Mouse (Mus musculus) intestine, embryonic 14.5 days (tissue): ENCODE measurements around the gene Arhgap6. TPM values are rescaled to one million over a fixed set of nuclear protein-coding genes. Genes with fewer than 3 reads are reported as not detected.

ENCODE experiments used
- ATAC-seq: fragments of 200-750 bp; cut with Nextera tagmentation; replicated peaks from 2 replicates; pipeline ENCODE4 v1.8.0; 2017; ENCODE audit warnings: low read depth, moderate number of reproducible peaks, moderate TSS enrichment, moderate library complexity; ENCODE audit not compliant: low FRiP score, low TSS enrichment
- DNase-seq: peaks from one replicate; pipeline ENCODE4 v3.0.0-alpha.2; 2018; ENCODE audit warnings: low spot score
- H3K27ac ChIP-seq: fragments of 300-500 bp; sonication (generic); 2 replicates; pipeline ENCODE4 v1.5.1; 2014; ENCODE audit warnings: low read depth, mild to moderate bottlenecking, control low read depth
- H3K27me3 ChIP-seq: fragments of 300-500 bp; sonication (generic); replicated peaks from 2 replicates; pipeline ENCODE4 v1.6.1; 2014; ENCODE audit warnings: low read length, control low read depth; ENCODE audit not compliant: control insufficient read depth, insufficient read depth
- H3K36me3 ChIP-seq: fragments of 300-500 bp; sonication (generic); 2 replicates; pipeline ENCODE4 v1.6.1; 2014; ENCODE audit warnings: low read length, control low read depth; ENCODE audit not compliant: control insufficient read depth, insufficient read depth
- H3K4me1 ChIP-seq: fragments of 300-500 bp; sonication (generic); replicated peaks from 2 replicates; pipeline ENCODE4 v1.6.1; 2014; ENCODE audit warnings: low read length, control low read depth, mixed read lengths; ENCODE audit not compliant: control insufficient read depth, insufficient read depth
- H3K4me2 ChIP-seq: fragments of 300-500 bp; sonication (generic); 2 replicates; pipeline ENCODE4 v1.6.1; 2014; ENCODE audit warnings: low read length
- H3K4me3 ChIP-seq: fragments of 300-500 bp; sonication (generic); 2 replicates; pipeline ENCODE4 v1.5.1; 2014; ENCODE audit warnings: low read depth, low read length, control low read depth, mixed read lengths
- H3K9ac ChIP-seq: fragments of 300-500 bp; sonication (generic); 2 replicates; pipeline ENCODE4 v1.6.1; 2014; ENCODE audit warnings: mild to moderate bottlenecking, low read length
- H3K9me3 ChIP-seq: fragments of 300-500 bp; sonication (generic); 2 replicates; pipeline ENCODE4 v1.6.1; 2016; ENCODE audit warnings: low read length, control low read depth; ENCODE audit not compliant: control insufficient read depth
- WGBS: fragments of 180-500 bp; shearing (Covaris S2); extraction: QIAGEN DNeasy Blood & Tissue Kit; methylation state at CpG from one replicate; pipeline ENCODE4 v1.1.7; 2014; 5-methylcytosine and 5-hydroxymethylcytosine counted together
- polyA plus RNA-seq: library from polyadenylated mRNA; unstranded; fragments of >200 nt; fragmentation: Nextera tagmentation; extraction: Ambion mirVana; gene quantifications from 2 replicates; pipeline ENCODE4 v1.2.1, GENCODE M21; 2014

Gene Arhgap6
- polyA plus RNA-seq, 1 experiment from 2014 or later: 8.1 TPM

- Histone ChIP-seq H3K27me3 (no peaks in the 10 kb centered on the region), H3K4me3 (no peak overlapping the region), H3K4me1 (no peaks in the 10 kb centered on the region), H3K27ac (no peak overlapping the region), H3K9ac (no peak overlapping the region), H3K9me3 (no peaks in the 10 kb centered on the region), H3K4me2 (no peak overlapping the region), H3K36me3 (no peaks in the 10 kb centered on the region)
- DNase-seq (no peak), ATAC-seq (no peak)
- WGBS: 68% methylated on average over 1 of the region's 1 CpGs
These were observed 271.0 kb downstream of the Arhgap6 start for GRCm38 (mm10) chrX:169065922-169066321.

- ATAC-seq: no peak
- 66% methylated on average over 2 of the region's 2 CpGs for WGBS
These were observed 280.1 kb downstream of the Arhgap6 start for GRCm38 (mm10) chrX:169075020-169075419.

DNA sequence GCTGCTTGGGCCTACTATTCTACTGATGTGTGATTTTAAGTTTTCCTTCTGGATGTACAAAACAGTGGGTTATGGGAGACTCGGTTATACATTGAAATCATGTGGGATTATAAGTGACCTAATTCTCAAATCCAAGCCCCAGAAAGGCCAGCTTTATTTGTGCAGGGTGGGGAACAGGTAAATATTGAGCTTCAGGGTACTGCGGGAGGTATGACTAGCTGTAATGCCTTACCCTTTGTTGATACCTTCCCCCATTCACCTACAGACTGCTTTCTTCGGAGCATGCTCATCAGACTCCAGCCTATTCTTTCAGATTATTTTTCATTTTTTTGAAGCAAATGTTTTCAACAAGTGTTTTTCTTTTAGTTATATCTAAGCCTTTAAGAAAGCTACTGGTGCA, 286.7 kb downstream of the Arhgap6 start:
- no peak for ATAC-seq

More at GRCm38 (mm10) chrX:169075020-169075419, 280.1 kb downstream of the Arhgap6 start:
- Histone ChIP-seq H3K4me3 (no peak overlapping the region), H3K4me1 (no peaks in the 10 kb centered on the region), H3K9ac (no peak overlapping the region), H3K27me3 (no peaks in the 10 kb centered on the region), H3K4me2 (no peak overlapping the region), H3K36me3 (no peaks in the 10 kb centered on the region), H3K9me3 (no peaks in the 10 kb centered on the region), H3K27ac (no peak overlapping the region)
- DNase-seq: no peak

GRCm38 (mm10) chrX:169085871-169086270, 291.0 kb downstream of the Arhgap6 start:
- ATAC-seq (no peak), DNase-seq (peak; percentile 69)
- H3K4me1 ChIP-seq: no peaks in the 10 kb centered on the region

More for the DNA sequence above, 286.7 kb downstream of the Arhgap6 start:
- H3K9ac ChIP-seq: no peak overlapping the region
- no peak overlapping the region for H3K4me3 ChIP-seq
- no peak for DNase-seq
- no peaks in the 10 kb centered on the region for H3K9me3 ChIP-seq
- H3K27ac ChIP-seq: no peak overlapping the region
- H3K36me3 ChIP-seq: no peaks in the 10 kb centered on the region
- H3K4me1 ChIP-seq: no peaks in the 10 kb centered on the region
- whole genome bisulfite sequencing: 76% methylated on average over 3 of the region's 3 CpGs
- H3K27me3 ChIP-seq: no peaks in the 10 kb centered on the region
- H3K4me2 ChIP-seq: no peak overlapping the region

DNA sequence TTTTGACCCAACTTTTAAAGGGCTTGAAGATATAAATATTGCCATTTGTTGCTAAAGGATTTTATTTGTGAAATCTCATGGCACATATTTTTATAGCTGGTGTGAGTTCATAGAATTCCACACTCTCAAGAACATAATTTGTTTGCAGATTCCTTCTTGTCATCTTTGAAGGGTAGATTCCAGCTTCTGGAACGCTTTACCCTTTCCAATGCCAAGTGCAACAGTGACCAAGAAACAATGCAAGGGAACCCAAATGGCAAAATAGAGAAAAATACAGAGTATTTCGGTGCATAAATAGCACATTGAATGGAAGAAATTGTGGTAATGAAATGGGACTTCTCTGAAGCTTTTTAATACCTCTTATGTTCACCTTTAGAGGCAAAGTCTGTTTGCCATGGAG, 294.3 kb downstream of the Arhgap6 start:
- Histone ChIP-seq H3K27ac (no peak overlapping the region), H3K4me3 (no peak overlapping the region), H3K9me3 (no peaks in the 10 kb centered on the region), H3K9ac (no peak overlapping the region), H3K36me3 (no peaks in the 10 kb centered on the region), H3K27me3 (0 out of 2 replicates have a peak, but pooled peaks cover 6% of the 10 kb centered on the region), H3K4me1 (no peaks in the 10 kb centered on the region), H3K4me2 (no peak overlapping the region)
- 65% methylated on average over 2 of the region's 2 CpGs for WGBS
- ATAC-seq (no peak), DNase-seq (no peak)

More at GRCm38 (mm10) chrX:169085871-169086270, 291.0 kb downstream of the Arhgap6 start:
- WGBS: 11% methylated on average over 5 of the region's 5 CpGs
- H3K27ac ChIP-seq: no peak overlapping the region
- no peaks in the 10 kb centered on the region for H3K9me3 ChIP-seq
- no peak overlapping the region for H3K9ac ChIP-seq
- H3K4me3 ChIP-seq: no peak overlapping the region
- 0 out of 2 replicates have a peak, but pooled peaks cover 3% of the 10 kb centered on the region for H3K27me3 ChIP-seq
- H3K36me3 ChIP-seq: no peaks in the 10 kb centered on the region
- H3K4me2 ChIP-seq: no peak overlapping the region

GRCm38 (mm10) chrX:169094601-169095000, 299.7 kb downstream of the Arhgap6 start:
- no peak overlapping the region for H3K4me2 ChIP-seq
- H3K27me3 ChIP-seq: 0 out of 2 replicates have a peak, but pooled peaks cover 3% of the 10 kb centered on the region
- H3K4me3 ChIP-seq: no peak overlapping the region
- H3K4me1 ChIP-seq: no peaks in the 10 kb centered on the region
- WGBS: 49% methylated on average over 2 of the region's 2 CpGs
- no peak overlapping the region for H3K27ac ChIP-seq
- DNase-seq (no peak), ATAC-seq (no peak)
- no peaks in the 10 kb centered on the region for H3K9me3 ChIP-seq
- no peak overlapping the region for H3K9ac ChIP-seq
- no peaks in the 10 kb centered on the region for H3K36me3 ChIP-seq

GRCm38 (mm10) chrX:169095584-169095983, 300.7 kb downstream of the Arhgap6 start:
- H3K4me2 ChIP-seq: no peak overlapping the region
- no peak overlapping the region for H3K4me3 ChIP-seq
- no peaks in the 10 kb centered on the region for H3K36me3 ChIP-seq
- no peak overlapping the region for H3K9ac ChIP-seq
- H3K9me3 ChIP-seq: no peaks in the 10 kb centered on the region
- H3K27me3 ChIP-seq: 0 out of 2 replicates have a peak, but pooled peaks cover 3% of the 10 kb centered on the region
- DNase-seq (no peak), ATAC-seq (no peak)
- H3K4me1 ChIP-seq: no peaks in the 10 kb centered on the region
- H3K27ac ChIP-seq: no peak overlapping the region

DNA sequence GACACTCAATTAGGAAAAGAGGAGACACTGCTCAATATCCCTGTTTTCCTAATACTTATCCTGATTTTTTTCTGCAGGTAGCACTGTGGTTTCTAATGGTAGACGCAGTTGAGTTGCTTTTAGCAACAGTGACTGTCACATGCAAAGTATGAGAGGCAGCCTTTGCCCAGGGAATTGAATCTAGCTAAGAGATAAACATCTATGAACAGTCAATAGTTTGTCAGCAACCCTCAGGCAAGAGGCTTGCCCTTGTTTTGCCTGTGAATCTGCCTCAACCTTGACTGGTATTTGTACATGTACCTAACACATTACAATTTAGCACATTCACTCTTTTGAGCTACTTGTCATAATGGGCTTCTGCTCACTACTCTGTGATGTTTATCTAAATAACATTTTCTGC, 307.8 kb downstream of the Arhgap6 start:
- no peak for DNase-seq
- no peak overlapping the region for H3K9ac ChIP-seq
- 71% methylated on average over 1 of the region's 1 CpGs for WGBS
- no peak for ATAC-seq
- no peak overlapping the region for H3K4me3 ChIP-seq
- H3K36me3 ChIP-seq: no peaks in the 10 kb centered on the region
- H3K27ac ChIP-seq: no peak overlapping the region
- no peak overlapping the region for H3K4me2 ChIP-seq
- no peaks in the 10 kb centered on the region for H3K4me1 ChIP-seq
- 0 out of 2 replicates have a peak, but pooled peaks cover 2% of the 10 kb centered on the region for H3K27me3 ChIP-seq
- no peaks in the 10 kb centered on the region for H3K9me3 ChIP-seq

DNA sequence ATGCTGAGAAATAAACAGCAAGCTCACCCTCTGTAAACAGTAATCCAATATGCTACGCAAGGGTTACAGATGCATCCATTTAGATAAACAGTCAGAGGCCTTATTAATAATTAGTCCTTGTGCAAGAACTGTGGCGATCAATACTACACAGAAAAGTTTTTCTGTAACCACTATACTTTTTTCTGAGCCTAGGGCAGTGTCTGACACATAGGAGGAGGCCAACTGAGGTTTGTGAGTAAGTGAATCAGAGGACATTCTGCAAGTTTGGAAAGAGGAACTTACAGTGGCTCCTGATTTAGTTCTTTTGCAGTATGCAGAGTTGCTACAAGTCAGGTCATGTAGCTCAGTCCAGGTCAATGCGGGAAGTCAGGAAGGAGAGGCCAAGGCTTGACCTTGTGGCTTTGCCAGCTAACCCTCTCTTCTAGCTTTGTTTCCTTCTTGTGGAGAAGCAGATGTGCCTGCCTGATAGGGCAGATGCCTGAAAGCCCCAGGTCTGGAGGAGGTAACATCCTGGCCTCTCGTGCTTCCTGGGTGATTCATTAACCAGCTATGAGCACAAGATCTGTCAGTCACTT, 311.2 kb downstream of the Arhgap6 start:
- no peak overlapping the region for H3K4me2 ChIP-seq
- H3K4me3 ChIP-seq: no peak overlapping the region
- H3K36me3 ChIP-seq: no peaks in the 10 kb centered on the region
- ATAC-seq (0 out of 2 replicates have a peak, but pooled peaks have one; percentile 58), DNase-seq (peak; percentile 49)
- 55% methylated on average over 4 of the region's 4 CpGs for WGBS
- no peaks in the 10 kb centered on the region for H3K9me3 ChIP-seq
- H3K9ac ChIP-seq: no peak overlapping the region
- H3K27ac ChIP-seq: no peak overlapping the region
- H3K27me3 ChIP-seq: no peaks in the 10 kb centered on the region
- H3K4me1 ChIP-seq: no peaks in the 10 kb centered on the region
